In the genomic region with DNA sequence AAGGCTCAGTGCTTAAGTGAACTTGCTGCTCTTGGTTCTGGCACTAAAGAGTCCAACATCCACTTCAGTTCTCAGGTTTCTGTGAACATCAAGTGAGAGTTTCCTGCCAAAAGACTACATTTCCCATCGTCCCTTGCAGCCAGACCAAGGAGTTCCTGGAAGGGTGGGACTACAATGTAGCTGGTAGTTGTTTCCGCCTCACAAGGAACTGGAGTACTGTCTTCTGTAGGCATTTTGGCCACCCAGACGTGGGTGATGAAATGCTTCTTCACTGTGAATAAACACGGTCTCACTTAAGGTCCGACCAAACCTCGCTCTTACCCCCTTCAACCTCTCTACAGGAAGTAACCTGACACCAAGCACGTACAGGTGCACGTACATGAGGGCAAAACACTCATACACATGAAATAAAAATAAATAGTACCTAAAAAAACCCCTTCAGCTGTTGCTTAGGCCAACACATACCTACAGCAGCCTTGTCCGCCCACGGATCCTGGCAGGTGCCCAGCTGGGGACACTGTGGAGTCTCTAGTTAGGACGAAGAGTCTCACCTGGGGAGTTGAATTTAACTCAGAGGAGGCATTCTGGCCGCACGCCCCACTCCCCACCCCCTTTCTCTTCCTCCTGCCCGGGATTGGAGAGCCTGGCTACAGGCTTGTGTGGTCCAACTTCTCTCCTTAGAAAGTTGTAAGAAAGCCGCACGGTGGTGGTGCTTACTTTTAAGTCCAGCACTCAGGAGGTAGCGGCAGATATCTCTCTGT, we compare ENCODE assay signal across 8 mouse cellular contexts. TPM values are rescaled to one million over a fixed set of nuclear protein-coding genes. Genes with fewer than 3 reads are reported as not detected.
DNase-seq lines count a peak whose midpoint lies in the region; ATAC-seq and TF ChIP-seq lines count a peak whose summit lies in the region.

No protein-coding gene starts in this region.

- H3K4me1 ChIP-seq in cerebellum, adult 2 months (ENCODE audit: control insufficient read depth, insufficient read depth, low read length): no peaks in the 10 kb centered on the region
- peaks cover 4% of the 10 kb centered on the region for H3K4me1 ChIP-seq in forebrain, embryonic 16.5 days (replicated peaks; ENCODE audit: control insufficient read depth, insufficient read depth, low read length)
- H3K4me1 ChIP-seq in hindbrain, embryonic 10.5 days (replicated peaks): peaks cover 10% of the 10 kb centered on the region
- peaks cover 3% of the 10 kb centered on the region; the same call in 1 of the 2 replicates for H3K4me1 ChIP-seq in lung, embryonic 16.5 days (replicated peaks; ENCODE audit: control insufficient read depth, insufficient read depth, low read length)
- H3K4me1 ChIP-seq in olfactory bulb, adult 2 months (ENCODE audit: control insufficient read depth, insufficient read depth, low read length): peaks cover 13% of the 10 kb centered on the region

- peak overlapping the region; percentile 22 for H3K27ac ChIP-seq in cerebellum, adult 2 months (ENCODE audit: insufficient read depth, low read length)
- H3K27ac ChIP-seq in forebrain, embryonic 16.5 days (ENCODE audit: low read length): peak overlapping the region; percentile 38; the same call in 1 of the 2 replicates
- H3K27ac ChIP-seq in hindbrain, embryonic 10.5 days: peak overlapping the region; percentile 81
- H3K27ac ChIP-seq in lung, embryonic 16.5 days (ENCODE audit: low read length): peak overlapping the region; percentile 88
- H3K27ac ChIP-seq in olfactory bulb, adult 2 months (ENCODE audit: insufficient read depth, low read depth, low read length): peak overlapping the region; percentile 35; the same call in 1 of the 2 replicates

- no peaks in the 10 kb centered on the region for H3K9me3 ChIP-seq in forebrain, embryonic 16.5 days (ENCODE audit: control insufficient read depth, low read length)
- no peaks in the 10 kb centered on the region for H3K9me3 ChIP-seq in hindbrain, embryonic 10.5 days
- H3K9me3 ChIP-seq in lung, embryonic 16.5 days (ENCODE audit: control insufficient read depth, low read length): no peaks in the 10 kb centered on the region

- H3K9ac ChIP-seq in forebrain, embryonic 16.5 days (replicated peaks; ENCODE audit: low read depth, low read length): peak overlapping the region; percentile 57
- H3K9ac ChIP-seq in lung, embryonic 16.5 days (ENCODE audit: low read length): peak overlapping the region; percentile 64

- no peak for TF ChIP-seq CTCF in cerebellum, adult 2 months (IDR thresholded peaks at IDR 0.05; ENCODE audit: borderline replicate concordance, insufficient read depth, low read depth, low read length)
- no peak for TF ChIP-seq CTCF in olfactory bulb, adult 2 months (IDR thresholded peaks at IDR 0.05; ENCODE audit: insufficient read depth, low read depth, low read length)

- 13% methylated on average over 17 of the region's 17 CpGs for WGBS in cerebellum, adult 2 months
- 19% methylated on average over 17 of the region's 17 CpGs for WGBS in forebrain, embryonic 16.5 days
- 17% methylated on average over 17 of the region's 17 CpGs for WGBS in hindbrain, embryonic 10.5 days
- 12% methylated on average over 17 of the region's 17 CpGs for WGBS in lung, embryonic 16.5 days
- 14% methylated on average over 17 of the region's 17 CpGs for WGBS in olfactory bulb, adult 2 months

- ATAC-seq in forebrain, embryonic 16.5 days: peak; percentile 92
- peak; percentile 87 for ATAC-seq in lung, embryonic 16.5 days (ENCODE audit: low read depth)

- H3K4me3 ChIP-seq in cerebellum, adult 2 months (replicated peaks; ENCODE audit: insufficient read depth, low read depth, low read length): peak overlapping the region; percentile 94
- peak overlapping the region; percentile 52 for H3K4me3 ChIP-seq in forebrain, embryonic 16.5 days (replicated peaks; ENCODE audit: low read length)
- H3K4me3 ChIP-seq in hindbrain, embryonic 10.5 days: peak overlapping the region; percentile 58
- H3K4me3 ChIP-seq in lung, embryonic 16.5 days (ENCODE audit: low read length): peak overlapping the region; percentile 59
- peak overlapping the region; percentile 48 for H3K4me3 ChIP-seq in olfactory bulb, adult 2 months (ENCODE audit: insufficient read depth, low read depth, low read length)

- H3K36me3 ChIP-seq in forebrain, embryonic 16.5 days (ENCODE audit: control insufficient read depth, insufficient read depth): no peaks in the 10 kb centered on the region
- no peaks in the 10 kb centered on the region for H3K36me3 ChIP-seq in hindbrain, embryonic 10.5 days
- no peaks in the 10 kb centered on the region for H3K36me3 ChIP-seq in lung, embryonic 16.5 days (ENCODE audit: control insufficient read depth, insufficient read depth, low read length)

- H3K27me3 ChIP-seq in cerebellum, adult 2 months (ENCODE audit: control insufficient read depth, insufficient read depth, low read length): no peaks in the 10 kb centered on the region
- H3K27me3 ChIP-seq in forebrain, embryonic 16.5 days (replicated peaks; ENCODE audit: control insufficient read depth, insufficient read depth, low read length): no peaks in the 10 kb centered on the region
- no peaks in the 10 kb centered on the region for H3K27me3 ChIP-seq in hindbrain, embryonic 10.5 days (ENCODE audit: insufficient read depth, poor library complexity, severe bottlenecking)
- H3K27me3 ChIP-seq in lung, embryonic 16.5 days (ENCODE audit: control insufficient read depth, insufficient read depth, low read depth, low read length): no peaks in the 10 kb centered on the region

- H3K4me2 ChIP-seq in forebrain, embryonic 16.5 days (ENCODE audit: low read length): peak overlapping the region; percentile 79
- H3K4me2 ChIP-seq in lung, embryonic 16.5 days (ENCODE audit: low read depth, low read length): peak overlapping the region; percentile 78

- peak; percentile 64 for DNase-seq in MEL-GATA-1-ER (ENCODE audit: extremely low read depth, low read depth)
- peak; percentile 71 to 85 for DNase-seq in cerebellum, adult 2 months
- peak; percentile 61 for DNase-seq in hindbrain, embryonic 10.5 days (ENCODE audit: low spot score)
- DNase-seq in layer of hippocampus, adult 9-10 months (ENCODE audit: low spot score): peak; percentile 57
- peak; percentile 56 to 73 for DNase-seq in thymus, adult 18-20 months

- peak; percentile 86; the same call in 1 of the 2 replicates for TF ChIP-seq POLR2A in cerebellum, adult 2 months (IDR thresholded peaks at IDR 0.05; ENCODE audit: borderline replicate concordance, insufficient read depth, low read length)
- no peak; the same call in 1 of the 2 replicates for TF ChIP-seq POLR2A in olfactory bulb, adult 2 months (IDR thresholded peaks at IDR 0.05; ENCODE audit: insufficient read depth, low read depth, low read length)

RNA-seq across cellular contexts. Expression of a gene that starts 41.9 kb away (rescaled TPM):
- polyA plus RNA-seq in cerebellum, adult 2 months (2012; rRNA removed): 93.3 and 95.1 TPM in 2 replicates
- 158 and 160 TPM in 2 replicates for polyA plus RNA-seq in forebrain, embryonic 16.5 days (2015; fragmentation: Nextera tagmentation; extraction: Ambion mirVana)
- polyA plus RNA-seq in hindbrain, embryonic 10.5 days (2016; fragmentation: Nextera tagmentation; extraction: Ambion mirVana): 117 and 135 TPM in 2 replicates
- polyA plus RNA-seq in lung, embryonic 16.5 days (2015; fragmentation: Nextera tagmentation; extraction: Ambion mirVana): 110 TPM in 2 replicates
- not detected in 2 replicates for polyA plus RNA-seq in olfactory bulb, adult 2 months (2012; ENCODE audit: insufficient read depth, insufficient read length, low replicate concordance, missing spikeins)

RNA-seq across cellular contexts. Expression of a gene that starts 42.0 kb away (rescaled TPM):
- 11.0 and 12.3 TPM in 2 replicates for polyA plus RNA-seq in cerebellum, adult 2 months (2012; rRNA removed)
- polyA plus RNA-seq in forebrain, embryonic 16.5 days (2015; fragmentation: Nextera tagmentation; extraction: Ambion mirVana): 11.8 and 14.6 TPM in 2 replicates
- polyA plus RNA-seq in hindbrain, embryonic 10.5 days (2016; fragmentation: Nextera tagmentation; extraction: Ambion mirVana): 12.5 and 13.3 TPM in 2 replicates
- 12.4 and 13.1 TPM in 2 replicates for polyA plus RNA-seq in lung, embryonic 16.5 days (2015; fragmentation: Nextera tagmentation; extraction: Ambion mirVana)
- polyA plus RNA-seq in olfactory bulb, adult 2 months (2012; ENCODE audit: insufficient read depth, insufficient read length, low replicate concordance, missing spikeins): not detected in 2 replicates

RNA-seq across cellular contexts. Expression of a gene that starts 52.1 kb away (rescaled TPM):
- 21.8 and 21.9 TPM in 2 replicates for polyA plus RNA-seq in cerebellum, adult 2 months (2012; rRNA removed)
- 0.47 and 0.70 TPM in 2 replicates for polyA plus RNA-seq in forebrain, embryonic 16.5 days (2015; fragmentation: Nextera tagmentation; extraction: Ambion mirVana)
- polyA plus RNA-seq in hindbrain, embryonic 10.5 days (2016; fragmentation: Nextera tagmentation; extraction: Ambion mirVana): 0.35 and 0.39 TPM in 2 replicates
- polyA plus RNA-seq in lung, embryonic 16.5 days (2015; fragmentation: Nextera tagmentation; extraction: Ambion mirVana): 2.8 and 2.9 TPM in 2 replicates
- not detected in 2 replicates for polyA plus RNA-seq in olfactory bulb, adult 2 months (2012; ENCODE audit: insufficient read depth, insufficient read length, low replicate concordance, missing spikeins)

Comparison
In these comparisons a context has a peak if more than half of its experiments do, and no peak if none do; other contexts are left out.
1. Peak in every context shown above with its lines: DNase-seq, ATAC-seq, H3K4me3 ChIP-seq and H3K27ac ChIP-seq.
2. H3K27ac ChIP-seq: peak in every context shown above with its lines; median percentile 88 in lung, embryonic 16.5 days; 81 in hindbrain, embryonic 10.5 days; 38 in forebrain, embryonic 16.5 days; 35 in olfactory bulb, adult 2 months; 22 in cerebellum, adult 2 months.